Mouse (Mus musculus) limb, embryonic 10.5 days (tissue): ENCODE measurements at regions not wholly inside any gene's neighbourhood (a gene's known extent, or its start where the extent isn't known, plus 50 kb on each side); places are given as distances from the start of the nearest gene placed in this dataset.

Experiments
- DNase-seq: peaks from one replicate; pipeline ENCODE4 v3.0.0-alpha.2; 2017; ENCODE audit warnings: low spot score
- H3K27ac ChIP-seq: fragments of 300-500 bp; sonication (generic); 2 replicates; pipeline ENCODE4 v1.5.1; 2016; ENCODE audit warnings: mild to moderate bottlenecking
- H3K27me3 ChIP-seq: fragments of 300-500 bp; sonication (generic); 2 replicates; pipeline ENCODE4 v1.6.1; 2016; ENCODE audit warnings: low read depth, mild to moderate bottlenecking; ENCODE audit not compliant: poor library complexity, severe bottlenecking
- H3K36me3 ChIP-seq: fragments of 300-500 bp; sonication (generic); 2 replicates; pipeline ENCODE4 v1.6.1; 2016; ENCODE audit warnings: mild to moderate bottlenecking, moderate library complexity
- H3K4me1 ChIP-seq: fragments of 300-500 bp; sonication (generic); 2 replicates; pipeline ENCODE4 v1.6.1; 2016
- H3K4me3 ChIP-seq: fragments of 300-500 bp; sonication (generic); 2 replicates; pipeline ENCODE4 v1.5.1; 2016; ENCODE audit warnings: mild to moderate bottlenecking, moderate library complexity
- H3K9me3 ChIP-seq: fragments of 300-500 bp; sonication (generic); replicated peaks from 2 replicates; pipeline ENCODE4 v1.6.1; 2016; ENCODE audit warnings: mild to moderate bottlenecking
- WGBS: fragments of 180-500 bp; shearing (Covaris S2); methylation state at CpG from one replicate; pipeline ENCODE4 v1.1.7; 2016; 5-methylcytosine and 5-hydroxymethylcytosine counted together

GRCm38 (mm10) chr4:62822568-62822967, 142.8 kb upstream of the Zfp618 start:
- DNase-seq, result peak; percentile 73
- 49% methylated on average over 7 of the region's 7 CpGs for WGBS
- H3K27ac ChIP-seq, result no peak overlapping the region

GRCm38 (mm10) chr4:62823082-62823481, 142.3 kb upstream of the Zfp618 start:
- Histone ChIP-seq H3K4me1 (peaks cover 7% of the 10 kb centered on the region; the same call in 1 of the 2 replicates), H3K27me3 (no peaks in the 10 kb centered on the region), H3K4me3 (no peak overlapping the region), H3K36me3 (no peaks in the 10 kb centered on the region), H3K27ac (no peak overlapping the region), H3K9me3 (no peaks in the 10 kb centered on the region)
- no peak for DNase-seq
- 69% methylated on average over 7 of the region's 7 CpGs for WGBS

More at GRCm38 (mm10) chr4:62822568-62822967, 142.8 kb upstream of the Zfp618 start:
- peaks cover 7% of the 10 kb centered on the region; the same call in 1 of the 2 replicates for H3K4me1 ChIP-seq
- no peaks in the 10 kb centered on the region for H3K36me3 ChIP-seq
- H3K27me3 ChIP-seq, result no peaks in the 10 kb centered on the region
- no peak overlapping the region for H3K4me3 ChIP-seq
- H3K9me3 ChIP-seq, result no peaks in the 10 kb centered on the region

GRCm38 (mm10) chr4:62823555-62824250, 141.7 kb upstream of the Zfp618 start:
- Histone ChIP-seq H3K4me3 (no peak overlapping the region), H3K36me3 (no peaks in the 10 kb centered on the region), H3K9me3 (no peaks in the 10 kb centered on the region), H3K27ac (no peak overlapping the region), H3K27me3 (no peaks in the 10 kb centered on the region), H3K4me1 (peaks cover 7% of the 10 kb centered on the region; the same call in 1 of the 2 replicates)
- WGBS, result 50% methylated on average over 9 of the region's 9 CpGs
- DNase-seq, result no peak

GRCm38 (mm10) chr4:62824581-62824980, 140.8 kb upstream of the Zfp618 start:
- no peak for DNase-seq
- WGBS, result 92% methylated on average over 10 of the region's 10 CpGs
- no peaks in the 10 kb centered on the region for H3K9me3 ChIP-seq
- H3K4me1 ChIP-seq, result peaks cover 7% of the 10 kb centered on the region; the same call in 1 of the 2 replicates
- no peak overlapping the region for H3K27ac ChIP-seq
- H3K4me3 ChIP-seq, result no peak overlapping the region
- H3K27me3 ChIP-seq, result no peaks in the 10 kb centered on the region
- H3K36me3 ChIP-seq, result no peaks in the 10 kb centered on the region

GRCm38 (mm10) chr4:62825256-62825655, 140.1 kb upstream of the Zfp618 start:
- Histone ChIP-seq H3K27me3 (no peaks in the 10 kb centered on the region), H3K4me1 (peaks cover 7% of the 10 kb centered on the region; the same call in 1 of the 2 replicates), H3K27ac (no peak overlapping the region), H3K36me3 (no peaks in the 10 kb centered on the region), H3K4me3 (no peak overlapping the region), H3K9me3 (no peaks in the 10 kb centered on the region)
- 91% methylated on average over 5 of the region's 5 CpGs for WGBS
- DNase-seq, result no peak

GRCm38 (mm10) chr4:62828963-62829362, 136.4 kb upstream of the Zfp618 start:
- no peaks in the 10 kb centered on the region for H3K27me3 ChIP-seq
- peaks cover 2% of the 10 kb centered on the region for H3K4me1 ChIP-seq
- H3K36me3 ChIP-seq, result no peaks in the 10 kb centered on the region
- no peak overlapping the region for H3K4me3 ChIP-seq
- no peak for DNase-seq
- no peak overlapping the region for H3K27ac ChIP-seq
- whole genome bisulfite sequencing, result 87% methylated on average over 7 of the region's 7 CpGs
- no peaks in the 10 kb centered on the region for H3K9me3 ChIP-seq

- H3K27ac ChIP-seq, result no peak overlapping the region
- no peak for DNase-seq
- peaks cover 9% of the 10 kb centered on the region for H3K4me1 ChIP-seq
- WGBS, result 46% methylated on average over 7 of the region's 7 CpGs
- H3K4me3 ChIP-seq, result no peak overlapping the region
- no peaks in the 10 kb centered on the region for H3K27me3 ChIP-seq
- H3K9me3 ChIP-seq, result no peaks in the 10 kb centered on the region
- H3K36me3 ChIP-seq, result no peaks in the 10 kb centered on the region
Observed at GRCm38 (mm10) chr4:62833944-62834343, 131.4 kb upstream of the Zfp618 start.

GRCm38 (mm10) chr4:62836875-62837274, 128.5 kb upstream of the Zfp618 start:
- Histone ChIP-seq H3K4me1 (peaks cover 9% of the 10 kb centered on the region), H3K9me3 (no peaks in the 10 kb centered on the region), H3K36me3 (no peaks in the 10 kb centered on the region), H3K27ac (no peak overlapping the region), H3K27me3 (no peaks in the 10 kb centered on the region), H3K4me3 (no peak overlapping the region)
- 66% methylated on average over 6 of the region's 6 CpGs for WGBS
- DNase-seq, result no peak

- 83% methylated on average over 5 of the region's 5 CpGs for WGBS
- Histone ChIP-seq H3K36me3 (no peaks in the 10 kb centered on the region), H3K4me3 (no peak overlapping the region), H3K27ac (no peak overlapping the region), H3K9me3 (no peaks in the 10 kb centered on the region), H3K4me1 (no peaks in the 10 kb centered on the region), H3K27me3 (no peaks in the 10 kb centered on the region)
- no peak for DNase-seq
Observed at GRCm38 (mm10) chr4:62850526-62850925, 114.8 kb upstream of the Zfp618 start.

GRCm38 (mm10) chr4:62853335-62853734, 112.0 kb upstream of the Zfp618 start:
- Histone ChIP-seq H3K27me3 (no peaks in the 10 kb centered on the region), H3K27ac (no peak overlapping the region), H3K9me3 (no peaks in the 10 kb centered on the region), H3K36me3 (no peaks in the 10 kb centered on the region), H3K4me1 (no peaks in the 10 kb centered on the region), H3K4me3 (no peak overlapping the region)
- DNase-seq, result no peak
- 87% methylated on average over 1 of the region's 1 CpGs for WGBS

GRCm38 (mm10) chr4:62856406-62856805, 109.0 kb upstream of the Zfp618 start:
- WGBS, result 70% methylated on average over 3 of the region's 3 CpGs
- Histone ChIP-seq H3K36me3 (no peaks in the 10 kb centered on the region), H3K4me1 (no peaks in the 10 kb centered on the region), H3K27ac (no peak overlapping the region), H3K4me3 (no peak overlapping the region), H3K9me3 (no peaks in the 10 kb centered on the region), H3K27me3 (no peaks in the 10 kb centered on the region)
- no peak for DNase-seq

- Histone ChIP-seq H3K4me3 (no peak overlapping the region), H3K36me3 (no peaks in the 10 kb centered on the region), H3K4me1 (no peaks in the 10 kb centered on the region), H3K9me3 (no peaks in the 10 kb centered on the region), H3K27ac (no peak overlapping the region), H3K27me3 (no peaks in the 10 kb centered on the region)
- 92% methylated on average over 3 of the region's 3 CpGs for WGBS
- no peak for DNase-seq
Observed at GRCm38 (mm10) chr4:62862756-62863155, 102.6 kb upstream of the Zfp618 start.

GRCm38 (mm10) chr4:62870391-62870983, 94.9 kb upstream of the Zfp618 start:
- H3K27ac ChIP-seq, result 0 out of 2 replicates have a peak overlapping the region, but pooled peaks have one; percentile 25
- WGBS, result 84% methylated on average over 14 of the region's 14 CpGs
- H3K4me3 ChIP-seq, result no peak overlapping the region
- no peak for DNase-seq
- no peaks in the 10 kb centered on the region for H3K9me3 ChIP-seq
- no peaks in the 10 kb centered on the region for H3K27me3 ChIP-seq
- no peaks in the 10 kb centered on the region for H3K4me1 ChIP-seq
- H3K36me3 ChIP-seq, result no peaks in the 10 kb centered on the region
